Mouse (Mus musculus) embryo, embryonic 11 days (tissue): ENCODE measurements around the gene Nek9.

ENCODE experiments used
- DNase-seq: peaks from one replicate; pipeline ENCODE4 v3.0.0-alpha.2; 2015

Nek9 gene

DNA sequence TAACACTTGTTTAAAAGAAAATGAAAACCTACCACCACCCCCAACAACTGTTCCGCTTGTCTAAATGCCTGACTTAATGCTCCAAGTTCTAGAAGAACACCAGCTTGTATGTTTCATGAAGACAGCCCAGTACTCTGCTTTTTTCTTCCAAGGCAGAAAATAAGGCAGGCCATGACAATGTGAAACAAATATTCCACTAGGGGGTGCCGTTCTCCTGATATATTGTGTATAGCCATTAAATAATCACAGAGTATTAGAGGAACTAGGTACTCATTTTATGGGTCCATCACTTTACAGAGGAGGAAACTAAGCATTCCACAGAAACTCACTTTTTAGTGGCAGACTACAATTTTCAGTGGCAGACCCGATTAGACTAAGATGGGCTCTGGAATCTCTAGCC lies 7.2 kb upstream of the Nek9 start:
- DNase-seq = peak; percentile 88

GRCm38 (mm10) chr12:85345559-85345958 lies 6.4 kb upstream of the Nek9 start:
- no peak for DNase-seq

DNA sequence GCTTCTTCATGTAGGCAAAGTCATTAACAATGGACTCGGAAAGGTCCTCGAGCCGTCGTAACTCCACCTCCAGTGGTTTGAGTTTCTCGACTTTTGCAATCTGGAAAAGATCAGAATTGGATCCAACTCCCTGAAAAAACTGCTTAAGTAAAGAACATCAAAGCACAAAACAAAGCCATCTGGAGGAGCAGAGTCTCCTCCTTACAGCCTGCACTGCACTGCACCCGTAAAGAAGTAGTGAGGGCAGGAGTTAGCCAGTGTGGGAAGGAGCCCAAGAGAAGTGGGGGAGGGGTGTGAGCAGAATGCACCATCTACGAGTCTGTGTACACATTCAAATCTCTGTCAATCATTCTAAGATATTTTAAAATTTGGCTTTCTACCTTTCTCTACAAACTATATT lies 5.1 kb upstream of the Nek9 start:
- DNase-seq = no peak

- no peak for DNase-seq
Observed at GRCm38 (mm10) chr12:85342310-85342709, 3.1 kb upstream of the Nek9 start.

- peak; percentile 87 for DNase-seq
Observed at GRCm38 (mm10) chr12:85341131-85341530, 2.0 kb upstream of the Nek9 start.

GRCm38 (mm10) chr12:85339947-85340346 lies 785 bp upstream of the Nek9 start:
- no peak for DNase-seq

DNA sequence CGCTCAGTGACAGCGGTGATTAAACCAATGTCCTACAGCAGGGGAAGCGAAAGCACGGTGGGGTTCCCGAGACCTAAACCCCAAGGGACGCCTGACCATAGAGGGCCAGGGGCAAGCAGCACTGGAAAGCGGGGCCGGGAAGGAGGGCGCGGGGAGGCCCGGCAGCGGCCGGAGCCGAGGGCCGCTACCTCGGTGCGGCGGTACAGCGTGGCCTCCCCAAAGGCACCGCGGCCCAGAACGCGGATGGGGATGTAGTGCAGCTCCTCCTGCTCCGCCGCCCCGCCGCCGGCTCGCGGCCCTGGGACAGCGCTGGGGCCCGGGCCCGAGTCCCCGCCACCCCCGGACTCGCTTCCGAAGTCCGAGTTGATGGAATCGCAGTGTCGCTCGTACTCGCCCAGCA lies 347 bp downstream of the Nek9 start:
- no peak for DNase-seq

- DNase-seq = no peak
Observed at GRCm38 (mm10) chr12:85337567-85338311, 1.4 kb downstream of the Nek9 start.

DNA sequence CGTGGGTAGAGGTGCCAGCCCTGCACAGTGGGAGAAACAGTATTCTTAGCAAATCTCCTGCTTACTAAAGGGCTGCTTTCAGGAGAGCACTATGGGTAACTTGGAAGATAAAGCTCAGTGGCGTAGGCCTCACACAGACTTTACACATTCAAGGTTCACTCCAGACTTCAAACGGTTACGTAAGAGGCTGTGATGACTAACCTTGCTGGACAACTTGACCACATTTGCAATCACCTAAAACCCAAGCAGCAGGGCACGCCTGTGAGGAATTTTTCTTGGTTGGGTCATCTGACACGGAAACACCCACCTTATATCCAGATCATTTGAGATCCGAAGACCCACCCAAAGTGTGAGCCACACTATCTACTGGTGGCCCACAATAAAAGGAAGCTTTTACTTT lies 9.0 kb downstream of the Nek9 start:
- DNase-seq = no peak

GRCm38 (mm10) chr12:85308651-85309050 lies 30.5 kb downstream of the Nek9 start:
- no peak for DNase-seq

DNA sequence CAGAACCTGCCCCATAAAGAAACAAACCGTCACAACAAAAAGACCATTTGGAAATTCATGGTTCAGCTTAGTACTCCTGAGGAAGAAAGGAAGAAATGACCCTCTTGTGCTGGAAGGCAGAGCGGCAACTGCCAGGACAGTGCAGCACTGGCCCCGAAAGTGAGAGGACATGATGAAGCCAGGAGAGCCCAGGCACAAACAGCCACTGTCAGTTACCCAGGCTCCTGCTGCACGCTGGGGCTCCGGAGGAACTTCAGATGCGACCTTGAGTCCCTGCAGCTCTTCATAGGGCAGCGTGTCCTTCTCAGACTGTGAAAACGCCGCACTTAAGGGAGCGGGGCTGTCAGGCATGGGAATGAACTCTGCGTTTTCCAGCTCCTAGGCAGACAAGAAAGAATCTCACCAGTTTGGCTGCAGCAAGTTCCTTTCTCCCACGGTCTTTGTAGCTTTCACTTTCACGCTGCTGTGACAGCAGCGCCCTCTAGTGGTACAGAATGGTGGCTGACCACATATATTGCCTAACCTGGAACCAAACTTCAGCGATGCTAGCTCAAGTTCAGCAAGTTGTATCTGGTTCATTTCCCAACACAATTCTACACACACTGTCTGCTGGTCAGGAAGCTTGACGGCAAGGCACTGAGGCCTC lies 33.8 kb downstream of the Nek9 start:
- DNase-seq = peak; percentile 89

DNA sequence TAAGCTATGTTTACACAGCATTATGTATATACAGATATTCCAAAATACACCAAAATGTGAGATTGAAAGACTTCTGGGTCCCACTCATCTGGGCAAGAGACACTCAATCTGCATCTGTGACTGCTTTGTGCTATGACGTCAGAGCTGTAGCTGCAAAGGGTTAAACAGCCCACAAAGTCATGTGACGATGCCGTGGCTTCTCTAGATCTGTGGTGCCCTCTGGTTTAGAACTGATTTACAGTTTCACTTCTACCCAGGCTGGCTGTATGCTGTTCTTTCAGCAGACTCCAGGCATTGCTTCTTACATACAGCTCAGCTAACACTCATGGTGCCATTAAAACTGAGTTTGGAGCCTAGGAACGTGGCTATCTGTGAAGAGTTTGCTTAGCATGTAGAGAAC lies 34.4 kb downstream of the Nek9 start:
- DNase-seq = no peak

DNA sequence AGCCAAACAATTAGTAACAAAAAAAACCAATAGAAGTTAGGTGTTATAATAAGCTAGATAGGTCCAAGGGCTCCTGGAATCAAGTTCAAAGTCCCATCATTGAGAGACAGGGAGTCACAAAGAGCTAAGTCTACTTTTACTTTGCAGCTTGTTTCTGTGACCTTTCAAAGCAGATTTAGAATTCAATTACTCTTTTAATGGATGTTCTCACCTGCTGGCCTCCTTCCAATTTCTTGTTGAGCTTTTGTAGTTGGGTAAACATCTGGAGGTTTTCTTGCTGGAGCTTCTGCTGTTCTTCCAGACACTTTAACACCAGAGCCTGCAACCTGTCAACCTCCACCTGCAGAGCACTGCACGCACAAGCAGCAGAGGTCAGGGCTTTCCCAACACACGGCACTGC lies 35.9 kb downstream of the Nek9 start:
- no peak for DNase-seq

GRCm38 (mm10) chr12:85298835-85299180 lies 40.4 kb downstream of the Nek9 start:
- DNase-seq = no peak

- DNase-seq = peak; percentile 63
Observed at GRCm38 (mm10) chr12:85298127-85298834, 40.9 kb downstream of the Nek9 start.

DNA sequence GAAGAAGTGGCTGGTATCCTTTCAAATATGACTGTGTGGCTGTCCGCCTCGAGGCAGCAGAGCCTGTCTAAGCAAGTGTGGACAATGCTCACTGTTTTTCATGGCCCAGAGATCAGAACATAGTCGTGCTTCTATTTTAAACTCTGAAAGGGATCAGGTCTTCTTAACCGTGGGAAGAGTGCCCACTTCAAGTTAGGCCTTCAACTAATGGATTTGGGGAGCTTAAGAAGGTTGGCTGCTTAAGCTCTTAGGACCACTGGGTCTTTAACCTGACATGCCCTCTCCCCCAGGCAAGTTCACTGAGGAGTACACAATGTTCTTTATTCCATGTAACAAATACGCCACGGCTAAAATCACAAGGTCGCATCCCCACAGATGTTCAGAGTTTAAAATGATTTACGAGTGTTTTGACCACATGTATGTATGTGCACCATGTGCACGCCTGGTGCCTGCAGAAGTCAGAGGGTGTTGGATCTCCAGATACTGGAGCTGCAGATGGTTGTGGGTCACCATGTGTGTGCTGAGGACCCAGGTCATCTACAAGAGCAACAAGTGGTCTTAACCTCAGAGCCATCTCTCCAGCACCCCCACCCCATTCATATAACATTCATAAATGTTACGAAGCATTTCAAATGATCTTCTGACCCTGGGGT lies 41.7 kb downstream of the Nek9 start:
- no peak for DNase-seq

- no peak for DNase-seq
Observed at GRCm38 (mm10) chr12:85296915-85297314, 42.2 kb downstream of the Nek9 start.

DNA sequence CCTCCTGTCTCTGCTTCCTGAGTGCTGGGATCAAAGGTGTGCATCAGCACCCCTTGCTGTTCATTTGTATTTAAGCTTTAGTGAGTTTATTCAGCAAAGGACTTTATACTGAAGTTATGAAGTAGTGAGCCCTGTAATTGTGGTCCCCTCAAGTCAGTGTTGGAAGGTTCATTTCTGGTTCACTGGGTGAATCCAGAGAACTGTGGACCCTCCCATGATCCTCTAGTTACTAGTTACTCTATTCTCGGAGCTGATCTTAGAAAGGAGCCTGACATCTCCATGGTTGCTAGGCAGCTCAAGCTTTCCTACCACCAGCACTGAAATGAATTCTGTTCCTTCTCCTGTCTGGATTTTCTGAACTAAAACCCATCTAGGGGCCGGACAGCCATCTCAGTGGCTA lies 43.7 kb downstream of the Nek9 start:
- DNase-seq = no peak

DNA sequence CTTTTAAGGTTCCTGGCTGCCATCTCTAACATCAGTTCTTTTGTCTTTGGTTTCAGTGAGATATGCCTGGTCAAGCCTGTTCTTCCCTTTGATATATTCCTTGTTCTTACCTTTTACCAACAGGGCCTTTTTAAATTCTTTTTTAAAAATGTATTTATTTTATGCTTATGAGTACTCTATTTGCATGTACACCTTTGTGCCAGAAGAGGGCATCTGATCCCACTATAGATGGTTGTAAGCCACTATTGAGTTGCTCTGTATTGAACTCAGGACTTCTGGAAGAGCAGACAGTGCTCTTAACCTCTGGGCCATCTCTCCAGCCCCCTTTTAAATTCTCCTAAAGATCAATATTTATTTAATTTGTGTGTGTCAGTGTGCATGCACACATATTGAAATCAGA lies 46.3 kb downstream of the Nek9 start:
- no peak for DNase-seq

DNA sequence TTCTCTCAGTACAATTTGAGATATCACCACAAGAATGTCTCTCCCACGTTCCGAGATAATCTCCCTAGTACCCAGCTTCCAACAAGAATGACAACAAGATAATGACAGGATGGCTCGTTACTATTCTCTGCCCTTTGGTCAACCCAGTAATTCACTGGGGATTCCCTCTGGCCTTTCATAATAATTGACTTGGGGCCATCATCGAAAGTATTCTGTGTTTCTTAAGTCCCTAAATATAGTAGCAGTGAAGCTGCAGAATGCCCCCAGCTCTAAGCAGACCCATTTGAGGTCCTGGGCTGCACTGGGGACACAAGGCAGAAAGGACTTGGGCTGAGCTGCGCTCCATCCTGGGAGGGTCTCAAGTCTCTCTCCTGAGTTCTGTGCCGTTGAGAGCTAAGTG lies 46.9 kb downstream of the Nek9 start:
- DNase-seq = no peak

GRCm38 (mm10) chr12:85291541-85291940 lies 47.6 kb downstream of the Nek9 start:
- no peak for DNase-seq

GRCm38 (mm10) chr12:85290633-85291032 lies 48.5 kb downstream of the Nek9 start:
- DNase-seq = no peak

DNA sequence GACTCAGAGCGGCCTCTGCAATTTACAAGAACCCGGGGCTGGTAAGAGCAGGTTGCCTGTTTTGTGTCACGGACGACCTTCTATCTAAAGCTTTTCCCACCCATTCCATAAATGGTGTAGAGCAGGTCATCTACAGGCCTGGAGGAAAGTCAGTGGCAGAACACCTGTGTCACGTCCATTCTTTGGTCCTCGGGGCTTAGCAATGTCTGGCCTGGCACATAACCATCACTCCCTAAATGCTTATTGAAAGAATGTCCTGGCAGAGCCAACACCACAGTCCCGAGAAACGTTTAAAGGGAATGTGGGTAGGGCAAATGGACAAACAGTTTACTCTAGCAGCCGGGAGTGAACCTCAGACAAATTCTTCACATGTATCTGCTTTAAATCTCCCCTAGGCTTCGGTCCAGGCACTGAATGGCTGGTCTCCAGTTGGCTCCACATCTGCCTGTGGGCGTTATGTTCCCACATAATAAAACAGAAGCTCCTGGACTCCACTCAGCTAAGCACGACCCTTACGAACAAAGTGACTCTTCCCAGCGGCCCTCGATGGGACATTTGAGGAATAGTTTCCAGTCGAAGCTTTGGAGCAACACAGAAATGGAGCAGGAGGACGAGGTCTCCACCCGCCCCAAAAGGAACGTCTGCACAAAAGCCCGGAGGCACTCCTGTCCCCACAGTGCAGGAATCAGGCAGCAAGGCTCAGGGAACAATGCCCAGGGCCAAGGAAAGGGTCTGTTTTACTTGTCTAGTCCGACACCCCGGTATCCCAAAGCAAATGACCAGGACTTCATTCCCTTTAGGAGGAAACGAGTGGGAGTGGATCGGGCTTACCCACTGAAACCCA lies 49.8 kb downstream of the Nek9 start:
- DNase-seq = no peak
